Mouse (Mus musculus) embryonic stem cell, embryonic (primary cell): ENCODE data around the gene Tmem138.

Experiments
- CTCF ChIA-PET, 4 experiments: fragments of 300-600 bp in 2 of 4; fragments of 350-600 bp in 2 of 4; sonication (Branson Sonifier 250); formaldehyde crosslinking; loops; one replicate each; lab custom pipeline; 2022; ENCODE audit warnings: inconsistent platforms in 2 of 4; lab: Charles Lee
- POLR2A ChIA-PET, 4 experiments: fragments of 300-600 bp in 2 of 4; fragments of 350-600 bp in 2 of 4; sonication (Branson Sonifier 250); formaldehyde crosslinking; loops; one replicate each; lab custom pipeline; 2022; ENCODE audit warnings: antibody characterized with exemption in 4 of 4, inconsistent platforms in 1 of 4; lab: Charles Lee

Tmem138 gene

GRCm38 (mm10) chr19:10589127-10589857, 12.1 kb upstream of the Tmem138 start:
- CTCF ChIA-PET: interaction anchor here in 1 of 4 experiments (0.6 kb wide), 1 partner anchor 13 kb away, joined by 3 read pairs; no protein-coding TSS in a partner anchor
- POLR2A ChIA-PET: interaction anchor here in 3 of 4 experiments (0.6 to 13.0 kb wide), 12 partner anchors 9 to 360 kb away, joined by 3 to 149 read pairs (median 4); partner anchors contain the start of genes Cyb561a3 (in 2 of the 3), Ddb1 (in 2 of the 3), Tkfc (in 2 of the 3) and Tmem138 (in 2 of the 3)

- POLR2A ChIA-PET: interaction anchor here in 2 of 4 experiments (0.9 to 13.0 kb wide), 8 partner anchors 8 to 89 kb away, joined by 3 to 149 read pairs (median 8); partner anchors contain the start of genes Cyb561a3 (in 2 of the 2), Ddb1 (in 2 of the 2), Tmem138 (in 2 of the 2) and Tkfc (in 1 of the 2)
- CTCF ChIA-PET: interaction anchor here in 3 of 4 experiments (0.6 to 2.3 kb wide), 4 partner anchors 10 to 344 kb away, joined by 3 to 6 read pairs (median 4); partner anchors contain the start of genes Cyb561a3 (in 1 of the 3) and Tmem138 (in 1 of the 3)
These were observed 10.1 kb upstream of the Tmem138 start for GRCm38 (mm10) chr19:10587231-10587630.

DNA sequence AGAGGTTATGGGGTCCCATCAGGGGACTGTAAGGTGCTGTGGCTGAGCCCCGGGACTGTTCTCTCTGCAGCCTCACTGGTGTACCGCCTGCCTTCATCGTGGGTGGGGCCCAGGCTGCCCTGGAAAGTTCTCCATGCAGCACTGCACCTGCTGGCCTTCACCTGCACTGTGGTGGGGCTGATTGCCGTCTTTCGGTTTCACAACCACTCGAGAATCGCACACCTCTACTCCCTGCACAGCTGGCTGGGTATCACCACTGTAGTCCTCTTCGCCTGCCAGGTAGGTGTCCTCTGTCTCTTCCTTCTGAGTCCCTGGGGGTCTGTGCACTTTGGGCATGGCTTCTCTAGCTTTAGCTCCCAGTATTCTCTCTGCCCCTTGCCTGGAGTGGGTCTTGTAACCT, 8.0 kb upstream of the Tmem138 start:
- ChIA-PET CTCF (no interaction called here), POLR2A (interaction anchor here in 2 of 4 experiments (0.7 to 2.2 kb wide), 5 partner anchors 8 to 25 kb away, joined by 3 to 10 read pairs (median 3); partner anchors contain the start of genes Cyb561a3 (in 2 of the 2) and Tmem138 (in 2 of the 2))

GRCm38 (mm10) chr19:10583550-10584146, 6.5 kb upstream of the Tmem138 start:
- POLR2A ChIA-PET: interaction anchor here in 2 of 4 experiments (0.7 to 1.7 kb wide), 8 partner anchors 9 to 225 kb away, joined by 3 to 7 read pairs (median 4); partner anchors contain the start of genes Ddb1 (in 2 of the 2) and Tkfc (in 1 of the 2)
- CTCF ChIA-PET: interaction anchor here in 1 of 4 experiments (0.5 kb wide), 1 partner anchor 1322 kb away, joined by 3 read pairs; no protein-coding TSS in a partner anchor

DNA sequence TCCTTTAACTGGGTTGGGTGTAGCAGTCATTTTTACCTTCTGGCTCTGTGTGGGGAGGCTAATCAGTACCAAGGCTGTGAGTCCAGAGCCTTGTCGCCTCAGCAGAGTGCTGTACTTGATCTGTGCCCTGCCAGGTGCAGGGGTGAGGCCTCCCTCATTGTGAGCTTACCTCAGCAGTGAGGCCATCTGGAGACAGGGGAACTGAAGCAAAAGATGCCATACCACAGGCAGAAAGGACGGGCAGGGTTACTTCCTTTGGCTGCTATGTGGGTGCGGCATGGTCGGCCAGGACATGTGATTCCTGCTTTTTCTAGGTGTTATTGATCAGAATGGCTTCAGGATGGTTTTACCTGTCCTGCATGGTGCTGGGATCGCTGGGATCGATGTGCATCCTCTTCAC, 4.8 kb upstream of the Tmem138 start:
- ChIA-PET POLR2A (interaction anchor here in 2 of 4 experiments (1.0 to 9.1 kb wide), 3 partner anchors 23 to 32 kb away, joined by 3 to 106 read pairs (median 6); partner anchors contain the start of genes Ddb1 (in 2 of the 2) and Tkfc (in 2 of the 2)), CTCF (interaction anchor here in 2 of 4 experiments (0.6 to 1.2 kb wide), 2 partner anchors 20 to 391 kb away, joined by 3 to 4 read pairs; no protein-coding TSS in a partner anchor)

GRCm38 (mm10) chr19:10580761-10581160, 3.6 kb upstream of the Tmem138 start:
- POLR2A ChIA-PET: interaction anchor here in 2 of 4 experiments (0.7 to 9.1 kb wide), 6 partner anchors 12 to 314 kb away, joined by 3 to 106 read pairs (median 4); partner anchors contain the start of genes Ddb1 (in 1 of the 2), Sdhaf2 (in 1 of the 2) and Tkfc (in 1 of the 2)
- CTCF ChIA-PET: no interaction called here

DNA sequence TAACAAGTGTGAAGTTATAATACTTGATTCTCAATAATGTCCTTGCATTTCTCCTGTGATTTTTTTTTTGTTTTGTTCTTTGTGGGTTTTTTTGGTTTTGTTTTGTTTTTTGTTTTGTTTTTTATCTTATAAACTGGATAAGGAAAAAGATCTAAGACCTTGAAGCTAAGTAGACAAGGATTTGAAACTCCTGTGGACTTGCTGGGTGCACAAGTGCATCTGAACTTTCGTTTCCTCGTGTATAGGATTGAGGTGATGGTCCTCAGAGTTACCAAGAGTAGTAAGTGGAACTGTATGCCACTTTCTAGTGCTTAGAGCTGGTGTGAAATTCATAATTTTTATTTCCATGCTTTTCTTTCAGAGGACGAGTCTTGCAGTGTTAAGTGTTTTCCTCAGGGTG, 2.9 kb upstream of the Tmem138 start:
- CTCF ChIA-PET: interaction anchor here in 1 of 4 experiments (1.2 kb wide), 1 partner anchor 18 kb away, joined by 4 read pairs; no protein-coding TSS in a partner anchor
- POLR2A ChIA-PET: interaction anchor here in 3 of 4 experiments (0.7 to 9.1 kb wide), 13 partner anchors 8 to 313 kb away, joined by 3 to 106 read pairs (median 3); partner anchors contain the start of genes Ddb1 (in 2 of the 3), Tkfc (in 2 of the 3) and Sdhaf2 (in 1 of the 3)

DNA sequence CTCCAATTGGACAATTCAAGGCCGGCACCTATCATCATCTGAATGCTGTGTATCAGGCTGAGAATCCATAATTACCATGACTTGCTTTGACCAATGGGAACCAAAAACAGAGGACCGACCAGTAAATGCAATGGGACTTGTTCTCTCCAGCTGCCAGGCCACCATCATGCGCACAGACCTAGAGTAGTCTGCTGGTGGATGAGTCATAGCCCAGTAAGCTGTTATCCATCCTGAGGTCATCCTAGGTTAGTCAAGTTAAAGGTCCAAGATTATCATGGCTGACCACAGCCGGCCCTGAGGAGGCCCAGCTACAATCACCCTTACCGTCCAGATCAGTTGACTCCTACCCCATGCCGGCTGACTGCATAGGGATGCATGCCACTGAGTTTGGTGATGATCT, 7.5 kb downstream of the Tmem138 start:
- POLR2A ChIA-PET: interaction anchor here in 2 of 4 experiments (1.1 to 2.4 kb wide), 2 partner anchors 7 to 13 kb away, joined by 3 to 9 read pairs; partner anchors contain the start of genes Cyb561a3 (in 1 of the 2) and Tmem138 (in 1 of the 2)
- CTCF ChIA-PET: no interaction called here

- POLR2A ChIA-PET: interaction anchor here in 3 of 4 experiments (0.7 to 4.3 kb wide), 7 partner anchors 10 to 284 kb away, joined by 3 to 19 read pairs (median 9); partner anchors contain the start of genes Cyb561a3 (in 3 of the 3), Tmem138 (in 3 of the 3), Ddb1 (in 1 of the 3) and Tkfc (in 1 of the 3)
- CTCF ChIA-PET: interaction anchor here in 2 of 4 experiments (0.6 to 1.7 kb wide), 2 partner anchors 26 to 37 kb away, joined by 4 to 7 read pairs; no protein-coding TSS in a partner anchor
These were observed 11.9 kb downstream of the Tmem138 start for GRCm38 (mm10) chr19:10565217-10565616.

- ChIA-PET CTCF (interaction anchor here in 1 of 4 experiments (1.1 to 1.7 kb wide), 3 partner anchors 12 to 419 kb away, joined by 3 to 4 read pairs (median 3); partner anchors contain the start of gene Cyb561a3), POLR2A (interaction anchor here in 3 of 4 experiments (0.6 to 2.8 kb wide), 13 partner anchors 9 to 55 kb away, joined by 3 to 10 read pairs (median 4); partner anchors contain the start of genes Cyb561a3 (in 2 of the 3), Ddb1 (in 2 of the 3), Tmem138 (in 2 of the 3) and Tkfc (in 1 of the 3))
These were observed 12.9 kb downstream of the Tmem138 start for GRCm38 (mm10) chr19:10564278-10564677.

DNA sequence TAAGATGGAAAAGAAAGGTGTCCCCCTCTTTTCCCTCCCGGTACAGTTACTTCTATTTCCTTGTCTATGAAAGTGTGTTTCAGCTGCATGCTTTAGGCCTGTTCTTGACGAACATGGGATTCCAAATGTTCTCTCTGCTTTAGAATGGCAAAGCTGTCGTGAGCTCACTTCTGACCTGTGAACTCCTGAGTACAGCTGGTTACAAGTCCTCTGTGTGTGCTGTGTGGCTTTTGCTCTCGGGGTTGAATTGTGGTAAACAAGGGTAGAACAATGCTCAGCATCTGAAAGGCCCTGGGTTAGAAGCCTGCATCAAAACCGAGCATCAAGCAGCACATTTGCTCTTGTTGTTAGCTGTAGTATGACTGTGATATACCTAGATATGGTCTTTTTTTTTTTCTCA, 14.8 kb downstream of the Tmem138 start:
- ChIA-PET CTCF (no interaction called here), POLR2A (interaction anchor here in 2 of 4 experiments (1.1 to 2.0 kb wide), 3 partner anchors 15 to 70 kb away, joined by 3 to 14 read pairs (median 5); partner anchors contain the start of genes Cyb561a3 (in 1 of the 2), Ddb1 (in 1 of the 2) and Tmem138 (in 1 of the 2))

GRCm38 (mm10) chr19:10561558-10562314, 15.4 kb downstream of the Tmem138 start:
- POLR2A ChIA-PET: interaction anchor here in 3 of 4 experiments (0.6 to 2.0 kb wide), 11 partner anchors 10 to 140 kb away, joined by 3 to 14 read pairs (median 4); partner anchors contain the start of genes Cyb561a3 (in 2 of the 3), Ddb1 (in 2 of the 3) and Tmem138 (in 2 of the 3)
- CTCF ChIA-PET: interaction anchor here in 2 of 4 experiments (0.6 to 1.3 kb wide), 8 partner anchors 16 to 418 kb away, joined by 3 to 6 read pairs (median 3); partner anchors contain the start of genes Cyb561a3 (in 1 of the 2) and Tmem138 (in 1 of the 2)

GRCm38 (mm10) chr19:10560108-10560507, 17.1 kb downstream of the Tmem138 start:
- ChIA-PET CTCF (no interaction called here), POLR2A (interaction anchor here in 1 of 4 experiments (0.7 to 1.7 kb wide), 2 partner anchors 28 to 46 kb away, joined by 3 to 5 read pairs; partner anchors contain the start of genes Ddb1 and Tkfc)

DNA sequence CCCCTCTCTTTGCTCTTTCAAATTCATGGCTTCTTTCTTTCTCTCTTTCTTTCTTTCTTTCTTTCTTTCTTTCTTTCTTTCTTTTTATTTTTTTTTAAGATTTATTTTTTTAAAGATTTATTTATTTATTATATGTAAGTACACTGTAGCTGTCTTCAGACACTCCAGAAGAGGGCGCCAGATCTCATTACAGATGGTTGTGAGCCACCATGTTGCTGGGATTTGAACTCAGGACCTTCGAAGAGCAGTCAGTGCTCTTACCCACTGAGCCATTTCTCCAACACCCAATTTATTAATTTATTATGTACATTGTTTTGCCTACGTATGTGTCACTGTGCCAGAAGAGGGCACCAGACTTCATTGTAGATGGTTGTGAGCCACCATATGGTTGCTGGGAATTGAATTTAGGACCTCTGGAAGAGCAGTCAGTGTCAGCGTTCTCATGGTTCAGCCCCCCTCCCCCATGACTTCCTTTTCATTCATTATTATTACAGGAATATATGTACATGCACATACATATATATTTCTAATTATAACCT, 19.3 kb downstream of the Tmem138 start:
- ChIA-PET CTCF (interaction anchor here in 3 of 4 experiments (0.6 to 2.1 kb wide), 7 partner anchors 19 to 498 kb away, joined by 3 to 9 read pairs (median 5); partner anchors contain the start of genes Cyb561a3 (in 1 of the 3) and Tmem138 (in 1 of the 3)), POLR2A (interaction anchor here in 1 of 4 experiments (0.6 to 0.7 kb wide), 2 partner anchors 14 to 20 kb away, joined by 3 to 4 read pairs; no protein-coding TSS in a partner anchor)

DNA sequence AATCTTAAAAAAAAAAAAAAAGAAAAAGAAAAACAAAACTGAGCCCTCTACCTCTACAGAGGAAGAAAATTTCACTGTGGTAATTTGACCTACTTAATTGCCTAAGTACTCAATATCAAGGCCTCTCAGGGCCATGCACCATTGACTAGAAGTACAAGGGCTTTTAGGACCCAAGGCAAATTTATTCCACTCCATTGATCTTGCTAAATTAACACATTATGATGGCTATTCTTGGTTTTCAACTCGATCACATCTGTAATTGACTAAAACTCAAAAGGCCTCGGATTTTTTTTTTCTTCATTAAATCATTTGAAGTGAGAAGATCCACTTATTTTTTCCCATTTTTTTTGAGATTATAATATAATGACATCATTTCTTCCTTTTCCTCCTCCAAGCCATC, 19.7 kb downstream of the Tmem138 start:
- CTCF ChIA-PET: interaction anchor here in 3 of 4 experiments (0.7 to 2.1 kb wide), 4 partner anchors 19 to 497 kb away, joined by 5 to 9 read pairs (median 8); partner anchors contain the start of genes Cyb561a3 (in 1 of the 3) and Tmem138 (in 1 of the 3)
- POLR2A ChIA-PET: interaction anchor here in 2 of 4 experiments (0.6 to 2.9 kb wide), 4 partner anchors 12 to 416 kb away, joined by 3 to 18 read pairs (median 4); no protein-coding TSS in a partner anchor
